Mouse (Mus musculus) mature B cell (primary cell): Measurements from ENCODE around the gene Gm26657.

Experiments
- in situ Hi-C: fragments of 300-500 bp; cut with MboI; formaldehyde crosslinking; loops from 2 replicates; pipeline ENCODE4 v1.14.3; 2019

Gm26657 gene

DNA sequence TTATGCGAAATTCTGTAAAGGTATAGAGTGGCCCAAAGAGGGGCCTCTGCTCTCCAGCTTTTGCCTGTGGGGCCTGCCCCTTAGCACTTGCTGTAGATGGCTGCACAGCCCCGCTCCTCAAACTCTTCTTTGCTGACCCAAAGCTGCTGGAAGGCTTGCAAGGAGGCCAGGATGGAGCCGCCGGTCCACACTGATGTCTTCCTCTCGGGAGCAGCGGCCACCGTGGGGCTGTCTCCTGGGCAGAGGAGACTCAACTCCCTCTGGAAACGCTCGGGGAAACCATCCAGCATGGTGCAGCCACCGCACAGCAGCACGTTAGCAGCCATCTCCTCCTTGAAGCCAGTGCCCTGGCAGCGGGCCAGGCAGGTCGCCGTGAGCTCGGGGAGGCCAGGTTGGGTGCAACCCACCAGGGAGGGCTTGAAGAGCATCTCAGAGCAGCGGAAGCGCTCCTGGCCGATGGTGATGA is at the start of gene Gm26657:
Gm26657 (plus strand) TSS at position 51 of the 466 bp plus-strand sequence.
- in situ Hi-C loops = no loop called here

DNA sequence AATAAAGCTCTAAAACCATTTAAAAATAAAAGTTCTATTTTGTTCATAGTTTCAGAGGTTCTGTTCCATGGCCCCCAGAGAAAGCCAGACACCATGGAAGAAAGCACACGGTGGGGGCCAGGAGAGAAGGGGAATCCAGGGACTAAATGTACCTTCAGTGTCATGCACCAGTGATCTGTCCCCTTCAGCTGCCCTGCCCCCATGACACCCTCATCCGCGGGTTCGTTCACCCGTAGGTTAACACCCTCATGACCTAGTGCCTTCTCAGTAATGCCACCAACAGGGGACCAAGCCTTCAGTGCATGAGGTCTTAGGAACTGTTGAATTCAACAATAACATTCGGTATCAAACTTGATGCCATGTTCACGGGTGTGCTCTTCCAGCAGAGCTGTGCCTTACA is 43.5 kb upstream of the Gm26657 start:
- in situ Hi-C loops = loop anchor here (25.0 kb wide), 1 partner anchor 1184 kb away; no protein-coding TSS in a partner anchor

DNA sequence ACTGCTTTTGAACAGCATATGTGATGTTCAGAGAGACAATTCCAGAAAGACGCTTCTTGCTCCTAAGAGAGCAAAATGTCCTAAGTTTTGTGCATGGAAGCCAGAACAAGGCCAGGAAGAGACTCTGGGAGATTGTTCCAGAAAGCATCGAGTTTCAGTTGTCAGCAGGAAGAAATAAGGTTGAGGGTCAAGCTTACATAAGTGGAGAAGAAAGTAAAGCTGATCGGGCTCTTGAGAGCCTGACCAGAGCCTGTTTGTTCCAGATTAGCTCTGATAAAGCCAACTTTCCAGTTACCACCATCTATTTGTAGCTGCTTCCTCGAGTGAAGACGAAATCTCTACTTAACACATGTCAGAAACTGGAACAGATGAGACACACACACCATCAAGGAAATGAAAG is 41.2 kb upstream of the Gm26657 start:
- in situ Hi-C loops = loop anchor here (25.0 kb wide), 1 partner anchor 1186 kb away; no protein-coding TSS in a partner anchor

DNA sequence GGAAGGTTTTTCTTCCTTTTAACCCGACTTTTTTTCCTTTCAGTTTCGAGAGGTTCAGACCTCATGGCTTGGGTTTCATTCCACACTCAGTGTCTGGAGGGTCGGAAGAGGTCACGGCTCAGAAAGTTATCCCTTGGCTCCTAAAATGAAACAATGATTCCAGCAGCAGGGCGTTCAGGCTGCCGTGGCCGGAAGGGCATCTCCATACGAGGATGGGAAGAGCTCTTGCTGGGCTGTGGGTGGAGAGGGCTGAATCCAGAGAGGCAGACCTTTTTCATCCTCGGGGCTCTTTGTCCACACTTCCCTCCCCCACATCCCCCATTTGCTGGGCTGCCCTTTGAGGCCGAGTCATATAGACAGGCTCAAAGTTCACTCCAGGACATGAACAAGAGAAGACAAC is 37.6 kb upstream of the Gm26657 start:
- in situ Hi-C loops = no loop called here

DNA sequence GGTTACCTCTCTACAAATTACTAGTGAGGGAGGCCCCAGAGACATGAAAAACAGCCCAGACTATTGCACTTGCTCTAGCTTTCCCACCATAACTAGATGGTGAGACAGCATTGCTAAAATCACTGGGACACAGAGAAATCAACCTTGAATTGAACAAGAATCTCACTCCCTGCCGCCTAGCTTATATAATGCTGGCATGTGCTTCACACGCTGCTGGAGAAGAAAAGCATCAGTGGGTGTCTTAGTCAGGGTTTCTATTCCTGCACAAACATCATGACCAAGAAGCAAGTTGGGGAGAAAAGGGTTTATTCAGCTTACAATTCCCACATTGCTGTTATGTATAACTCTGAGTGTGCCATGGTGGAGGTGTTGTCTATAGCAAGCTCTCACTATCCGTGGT is 26.7 kb upstream of the Gm26657 start:
- in situ Hi-C loops = no loop called here

DNA sequence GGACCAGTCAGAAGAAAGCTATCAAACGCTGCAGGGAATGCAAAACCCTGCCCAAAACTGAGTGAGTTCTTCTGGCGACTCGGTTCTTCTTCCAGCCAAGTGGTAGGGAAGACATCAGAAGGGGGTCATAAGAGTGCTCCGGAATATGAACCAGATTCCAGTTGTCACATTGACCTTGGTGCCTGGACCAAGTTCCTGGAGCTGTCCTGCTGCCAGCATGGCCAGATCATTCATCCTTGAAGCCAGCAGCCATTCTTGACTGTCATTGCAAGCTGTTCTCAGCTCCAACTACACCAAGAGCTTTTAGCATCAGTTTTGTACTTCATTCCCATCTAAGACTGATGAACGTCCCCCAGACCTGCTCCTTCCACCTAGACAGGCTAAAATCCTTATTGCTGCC is 23.1 kb upstream of the Gm26657 start:
- in situ Hi-C loops = no loop called here

DNA sequence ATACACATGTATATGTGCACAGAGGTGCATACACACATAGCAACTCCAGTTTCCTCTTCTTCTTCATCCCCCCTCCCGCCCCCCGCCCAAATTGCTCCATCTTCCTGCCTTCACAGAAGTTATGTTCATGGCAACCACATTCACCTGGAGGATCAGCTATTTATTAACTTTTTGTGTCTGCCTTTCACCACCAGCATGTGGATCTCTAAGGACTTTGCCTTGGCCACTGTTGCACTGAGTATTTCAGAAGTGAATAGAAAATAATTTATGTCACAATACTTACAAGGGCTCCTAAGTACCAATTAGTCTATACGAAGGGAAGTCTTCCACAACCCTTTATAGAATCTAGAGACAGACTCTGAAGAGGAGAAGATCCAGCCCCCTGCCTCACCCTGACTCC is 21.9 kb upstream of the Gm26657 start:
- in situ Hi-C loops = no loop called here

DNA sequence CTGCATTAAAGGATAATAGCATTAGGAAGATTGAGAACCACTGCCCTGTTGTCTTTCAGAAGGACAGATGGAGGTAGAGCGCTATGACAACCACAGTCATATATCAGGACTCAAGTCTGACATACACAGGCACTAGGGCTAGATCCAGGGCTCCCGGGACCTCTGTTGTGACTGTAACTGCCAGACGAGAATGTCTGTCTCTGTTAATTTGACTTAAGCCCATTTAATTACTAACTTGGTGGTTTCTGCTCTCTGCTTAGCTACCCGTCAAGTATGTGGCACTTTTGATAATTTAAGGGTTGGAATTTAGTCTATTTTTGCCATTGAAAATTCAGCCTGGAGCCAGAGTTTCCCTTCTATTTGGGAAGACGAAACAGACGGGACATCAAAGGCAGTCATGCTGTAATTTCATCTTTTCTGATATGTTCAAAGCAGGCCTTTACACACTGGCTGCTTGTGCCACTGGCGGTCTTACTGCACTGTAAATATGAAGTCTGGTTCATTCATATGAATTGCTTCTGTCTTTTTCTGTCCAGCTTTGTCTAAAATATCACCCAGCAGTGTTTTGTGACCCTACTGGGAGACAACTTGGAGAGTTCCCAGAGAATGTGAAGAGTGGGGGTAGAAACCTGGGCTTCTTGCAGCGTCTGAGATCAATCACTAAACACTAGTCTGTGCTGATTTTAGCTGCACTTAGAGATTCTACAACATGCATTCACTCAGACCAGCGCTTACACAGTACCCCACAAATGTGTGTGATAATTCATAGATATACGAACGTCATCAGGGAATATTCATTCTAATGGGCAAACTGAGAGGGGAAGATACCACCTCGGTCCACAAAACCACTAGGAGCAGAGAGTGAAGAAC is 21.1 kb upstream of the Gm26657 start:
- in situ Hi-C loops = no loop called here

DNA sequence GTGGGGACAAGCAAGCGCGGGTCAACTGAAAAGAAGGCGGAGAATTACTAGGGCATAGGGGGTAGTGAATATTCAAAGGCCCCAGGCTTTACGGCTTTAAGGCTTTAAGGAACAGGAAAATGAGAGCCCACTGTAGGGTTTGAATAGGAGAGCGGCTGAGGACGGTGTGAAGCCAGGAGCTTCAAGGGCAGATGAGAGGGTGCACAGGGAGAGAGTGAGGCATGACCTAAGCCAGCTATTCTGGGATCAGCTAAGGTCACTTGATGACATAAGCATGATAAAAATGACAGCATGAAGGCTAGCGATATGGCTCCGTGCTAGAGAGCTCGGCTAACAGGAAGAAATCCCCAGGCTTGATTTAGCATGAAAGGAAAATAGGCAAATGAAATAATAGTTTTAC is 20.4 kb upstream of the Gm26657 start:
- in situ Hi-C loops = no loop called here

DNA sequence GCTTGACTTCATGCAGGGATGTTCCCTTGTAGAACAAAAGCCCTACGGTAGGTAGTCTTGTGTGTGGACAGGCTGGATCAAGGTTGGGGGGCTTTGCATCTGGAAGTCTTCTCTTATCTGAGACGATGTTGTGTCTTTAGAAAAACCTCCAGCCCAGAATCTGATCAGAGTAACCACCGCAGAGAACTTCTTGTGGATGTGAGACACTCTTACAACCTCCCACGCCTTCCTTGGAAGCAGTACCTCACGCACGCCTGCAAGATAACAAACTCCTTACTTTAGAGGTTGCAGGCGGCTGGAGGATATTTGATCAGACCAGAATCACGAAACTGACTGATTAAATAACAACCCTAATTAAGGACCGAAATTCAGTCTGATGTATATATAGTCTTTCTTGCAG is 19.5 kb upstream of the Gm26657 start:
- in situ Hi-C loops = no loop called here

DNA sequence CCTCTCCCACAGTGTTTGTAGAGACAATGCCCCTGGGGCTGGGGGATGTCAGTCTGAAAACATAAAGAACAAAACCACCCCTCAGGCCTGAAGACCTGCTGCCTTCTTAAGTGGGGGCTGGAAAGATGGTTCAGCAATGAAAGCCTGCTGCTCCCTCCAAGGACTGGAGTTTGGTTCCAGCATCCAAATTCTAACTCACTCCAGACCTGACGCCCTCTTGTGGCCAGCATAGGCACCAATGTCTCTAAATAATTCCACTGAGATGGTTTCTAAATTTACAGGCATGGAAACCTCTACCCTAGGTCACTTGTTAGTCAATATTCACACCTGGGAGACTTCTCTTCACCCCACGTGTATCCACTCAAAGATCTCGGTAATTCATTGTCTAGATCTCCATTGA is 18.4 kb upstream of the Gm26657 start:
- in situ Hi-C loops = no loop called here

DNA sequence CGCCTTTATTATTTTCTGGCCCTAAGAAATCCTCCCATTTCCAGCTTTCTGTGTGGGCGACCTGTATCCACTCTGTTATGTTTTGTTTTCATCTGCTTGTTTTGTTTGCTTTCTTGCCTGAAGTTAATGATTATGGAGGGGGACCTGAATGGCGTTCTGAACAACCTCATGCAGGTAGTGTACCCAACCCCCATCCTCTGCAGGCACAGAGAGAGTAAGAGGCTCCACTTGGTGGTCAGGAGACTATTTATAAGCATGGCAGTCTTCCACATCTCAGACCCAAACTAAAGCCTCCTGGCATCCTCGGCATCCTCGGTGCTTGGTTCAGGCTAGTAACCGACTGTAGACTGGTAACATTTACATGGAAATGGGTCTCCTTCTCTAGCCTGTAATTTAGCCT is 17.5 kb upstream of the Gm26657 start:
- in situ Hi-C loops = no loop called here

DNA sequence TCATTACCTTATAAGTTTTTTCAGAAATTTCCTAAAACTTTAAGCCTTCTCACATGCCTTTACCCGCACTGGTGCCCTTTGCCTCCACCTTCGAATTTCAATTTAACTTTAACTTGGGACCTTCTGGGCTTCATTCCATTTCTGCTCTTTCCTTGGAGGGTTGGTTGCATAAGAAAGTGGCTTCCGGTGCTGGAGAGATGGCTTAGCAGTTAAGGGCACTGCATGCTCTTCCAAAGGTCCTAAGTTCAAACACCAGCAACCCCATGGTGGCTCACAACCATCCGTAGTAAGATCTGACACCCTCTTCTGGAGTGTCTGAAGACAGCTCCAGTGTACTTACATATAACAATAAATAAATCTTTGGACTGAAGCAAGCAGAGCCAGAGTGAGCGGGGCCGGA is 16.6 kb upstream of the Gm26657 start:
- in situ Hi-C loops = no loop called here

DNA sequence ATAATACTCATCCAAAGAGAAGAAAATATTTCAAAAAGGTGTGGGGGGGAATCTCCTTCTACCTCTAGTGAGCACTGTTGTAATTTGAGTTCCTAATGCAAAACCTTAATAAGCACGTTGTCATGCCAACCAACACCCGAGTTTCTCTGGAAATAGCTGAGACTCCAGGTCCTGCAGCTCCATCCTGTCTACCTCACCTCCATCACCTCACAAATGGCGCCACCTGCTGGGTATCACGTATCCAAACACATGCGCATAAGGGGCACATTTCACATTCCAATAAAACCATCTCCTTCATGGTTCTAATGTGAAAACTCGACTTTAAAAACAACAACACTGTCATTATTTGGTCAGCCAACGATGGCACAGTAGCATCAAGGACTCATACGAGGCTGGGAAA is 14.0 kb upstream of the Gm26657 start:
- in situ Hi-C loops = no loop called here

DNA sequence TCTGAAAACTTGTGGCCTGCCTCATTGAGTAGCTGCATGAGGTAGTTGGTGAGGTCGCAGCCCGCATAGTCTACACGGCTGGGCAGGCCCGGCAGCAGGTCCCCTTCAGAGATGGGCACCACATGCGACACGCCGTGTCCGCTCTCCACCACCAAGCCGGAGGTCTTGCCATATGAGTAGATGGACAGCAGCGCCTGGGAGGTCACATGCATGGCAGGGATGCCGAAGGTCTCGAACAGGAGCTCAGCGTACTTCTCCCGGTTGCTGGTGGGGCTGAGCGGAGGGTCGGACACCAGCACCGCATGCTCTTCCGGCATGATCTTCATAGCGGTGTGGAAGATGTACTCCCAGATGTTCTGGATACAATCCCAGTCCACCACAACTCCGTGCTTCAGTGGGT is 741 bp downstream of the Gm26657 start:
- in situ Hi-C loops = no loop called here

DNA sequence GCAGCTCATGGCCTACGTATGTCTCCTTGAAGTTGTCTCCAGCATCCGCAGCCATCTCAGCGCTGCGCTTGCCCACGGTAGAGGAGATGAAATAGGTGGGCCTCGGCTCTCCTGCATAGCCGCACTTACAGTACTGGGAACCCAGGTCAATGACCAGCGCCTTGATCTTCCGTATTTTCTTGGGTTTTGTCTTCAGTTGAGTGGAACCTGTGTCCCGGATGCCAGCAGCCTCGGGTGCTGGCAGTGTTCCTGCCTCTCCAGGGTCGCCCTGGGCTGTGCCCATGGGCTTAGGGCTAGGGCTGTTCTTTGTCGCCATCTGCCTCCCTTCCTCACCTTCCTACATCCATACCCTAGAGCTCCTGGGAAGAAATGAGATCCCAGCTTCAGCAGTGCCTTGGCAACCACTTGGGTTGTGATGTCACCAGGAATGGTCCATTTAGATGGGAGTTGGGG is 1.2 kb downstream of the Gm26657 start, which contains the start of gene Actl7b:
Actl7b (minus strand) TSS at position 403 of the 453 bp plus-strand sequence.
- in situ Hi-C loops = no loop called here

DNA sequence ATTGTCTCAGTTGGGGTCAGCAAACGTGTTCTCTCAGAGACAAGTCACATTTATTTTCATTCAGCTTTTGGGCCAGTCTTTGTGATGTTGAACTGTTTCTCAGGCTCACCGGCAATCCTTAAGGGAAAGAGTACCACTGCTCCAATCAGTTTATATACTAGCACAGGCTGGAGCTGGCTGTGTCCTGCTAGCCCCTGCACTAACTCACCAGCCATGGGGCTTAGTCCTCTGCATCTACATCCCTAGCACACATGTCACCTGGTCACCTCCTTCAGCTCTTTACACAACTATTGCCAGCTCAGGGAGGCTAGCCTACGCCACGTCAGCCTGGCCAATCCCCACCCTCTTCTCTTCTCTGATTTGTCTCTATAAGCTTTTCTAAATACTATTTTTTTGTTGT is 2.8 kb downstream of the Gm26657 start:
- in situ Hi-C loops = no loop called here

DNA sequence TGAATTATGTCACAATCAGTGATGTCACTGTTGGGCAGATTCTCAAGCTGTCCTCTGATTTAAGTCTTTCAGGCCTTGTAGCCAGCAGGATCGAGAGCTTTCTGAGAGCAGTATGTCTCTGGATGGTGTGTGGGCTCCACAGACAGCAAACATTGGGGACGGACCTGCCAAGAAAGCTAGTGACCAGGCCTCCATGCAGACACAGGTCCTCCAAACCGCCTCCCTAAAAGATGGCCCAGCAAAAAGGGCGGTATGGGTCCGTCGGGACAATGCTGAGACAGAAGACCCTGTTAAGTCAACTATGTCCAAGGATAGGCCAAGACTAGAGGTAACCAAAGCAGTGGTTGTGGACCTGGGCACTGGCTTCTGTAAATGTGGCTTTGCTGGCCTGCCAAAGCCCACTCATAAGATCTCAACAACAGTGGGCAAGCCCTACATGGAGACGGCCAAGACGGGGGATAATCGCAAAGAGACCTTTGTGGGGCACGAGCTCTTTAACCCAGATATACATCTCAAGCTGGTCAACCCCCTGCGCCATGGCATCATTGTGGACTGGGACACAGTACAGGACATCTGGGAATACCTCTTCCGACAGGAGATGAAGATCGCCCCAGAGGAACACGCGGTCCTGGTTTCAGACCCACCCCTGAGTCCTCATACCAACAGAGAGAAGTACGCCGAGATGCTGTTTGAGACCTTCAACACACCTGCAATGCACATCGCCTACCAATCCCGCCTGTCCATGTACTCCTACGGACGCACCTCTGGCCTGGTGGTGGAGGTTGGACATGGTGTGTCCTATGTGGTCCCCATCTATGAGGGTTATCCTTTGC is 3.7 kb downstream of the Gm26657 start, which contains the start of gene Actl7a:
Actl7a (plus strand) TSS at position 51 of the 833 bp plus-strand sequence.
- in situ Hi-C loops = no loop called here

DNA sequence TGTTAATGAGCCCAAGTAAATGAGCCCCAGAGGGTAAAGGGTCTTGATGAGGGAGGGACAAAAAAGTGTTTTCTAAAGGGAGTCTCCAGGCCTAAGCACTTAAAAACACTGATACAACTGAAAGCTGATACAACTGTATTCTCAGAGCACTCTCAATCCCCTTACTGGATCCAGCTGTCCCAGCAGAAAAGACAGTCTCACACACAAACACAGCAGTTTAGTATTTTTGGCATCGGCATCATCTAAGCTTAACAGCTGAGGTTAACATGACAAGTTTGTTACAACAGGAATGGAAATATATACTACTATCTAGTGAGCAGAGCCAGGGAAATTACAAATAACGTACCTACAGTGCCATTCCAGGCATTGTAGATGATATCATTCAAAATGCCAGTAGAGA is 6.5 kb downstream of the Gm26657 start:
- in situ Hi-C loops = no loop called here

DNA sequence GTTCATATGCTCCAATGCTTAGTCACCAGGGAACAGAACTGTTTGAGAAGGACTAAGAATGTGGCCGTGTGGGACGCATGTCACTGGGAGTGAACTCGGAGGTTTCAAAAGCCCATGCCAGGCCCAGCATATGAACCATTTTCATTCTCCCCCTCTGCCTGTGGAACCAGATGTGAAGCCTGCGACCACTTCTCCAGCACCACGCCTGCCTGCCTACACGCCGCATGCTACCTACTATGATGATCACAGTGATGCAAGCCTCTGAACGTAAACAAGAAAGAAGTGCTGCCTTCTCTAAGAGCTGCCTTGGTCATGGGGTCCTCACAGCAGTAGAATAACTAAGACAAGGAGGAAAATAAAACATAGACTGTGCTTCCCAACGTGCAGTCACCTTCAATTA is 7.6 kb downstream of the Gm26657 start:
- in situ Hi-C loops = no loop called here

DNA sequence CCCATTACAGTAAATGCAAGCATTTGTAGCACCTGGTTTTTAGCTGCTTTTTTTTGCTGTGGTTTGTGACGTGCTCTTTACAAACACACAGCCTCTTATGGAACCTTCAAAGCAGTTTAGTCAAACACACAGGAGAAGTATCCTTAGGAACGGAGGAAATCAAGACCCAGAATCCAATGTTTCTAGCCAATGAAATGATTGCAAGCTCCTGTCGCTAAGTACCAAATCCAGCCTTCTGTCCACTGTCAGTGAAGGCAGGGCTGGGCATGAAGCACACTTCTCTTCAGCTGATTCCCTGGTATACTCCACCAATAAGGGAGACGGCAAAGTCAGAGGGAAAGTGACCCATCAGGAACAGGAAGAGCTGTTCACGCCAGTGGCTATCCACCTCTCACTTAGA is 16.2 kb downstream of the Gm26657 start:
- in situ Hi-C loops = no loop called here

DNA sequence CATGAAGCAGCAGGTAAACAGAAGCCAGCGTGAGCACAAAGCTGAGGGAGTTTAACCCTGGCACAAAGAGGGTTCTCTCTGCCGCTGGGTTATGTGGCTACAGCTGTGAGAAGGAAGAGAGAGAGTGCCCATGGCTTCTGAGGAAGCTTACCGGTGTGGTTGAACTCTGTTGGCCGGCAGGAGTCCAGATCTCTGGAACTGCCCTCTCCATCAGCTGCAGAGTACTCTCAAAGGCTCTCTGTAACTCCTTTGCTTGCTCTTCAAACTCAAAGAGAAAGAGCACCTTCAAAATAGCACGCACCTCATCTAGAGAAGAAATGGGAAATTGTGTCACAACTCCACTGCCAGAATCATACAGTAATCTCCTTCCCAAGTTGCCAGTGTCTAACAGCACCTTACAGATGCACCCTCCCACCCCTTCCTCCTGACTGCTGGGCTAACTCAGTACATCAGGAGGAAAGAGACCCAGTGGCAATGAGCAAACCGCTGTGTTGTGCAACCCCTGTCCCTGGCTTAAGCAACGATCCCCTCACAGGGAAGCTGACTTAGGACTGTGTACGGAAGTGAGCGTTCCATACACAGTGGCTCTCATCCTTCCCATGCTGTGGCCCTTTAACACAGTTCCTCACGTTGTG is 17.2 kb downstream of the Gm26657 start:
- in situ Hi-C loops = no loop called here
